Mouse (Mus musculus): ENCODE measurements at regions not wholly inside any gene's neighbourhood (a gene's known extent, or its start where the extent isn't known, plus 50 kb on each side); places are given as distances from the start of the nearest gene placed in this dataset.
A peak's percentile ranks its signal among the peaks of the same experiment; 100 is the strongest.

DNA sequence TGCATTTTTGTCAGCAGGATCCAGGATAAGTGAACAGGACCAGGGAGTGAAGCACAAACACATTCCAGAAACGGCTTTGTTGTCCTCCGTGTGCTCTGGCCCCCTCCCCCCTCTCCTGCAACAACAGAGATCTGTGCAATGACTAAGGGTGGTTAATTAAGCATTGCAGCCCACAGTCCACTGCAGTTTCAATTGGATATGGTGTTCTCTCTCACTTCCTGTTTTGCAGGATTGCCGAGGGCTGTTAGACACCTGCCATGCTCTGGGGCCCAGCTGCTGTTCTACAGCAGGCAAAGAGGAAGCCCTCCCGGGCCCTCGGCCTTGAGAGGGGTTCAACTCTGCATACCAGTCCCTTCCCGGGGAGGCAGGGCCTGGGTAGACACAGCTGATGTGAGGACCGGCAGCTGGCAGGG, 293.5 kb downstream of the Maf start:
- Histone ChIP-seq H3K27me3 (ENCODE audit: insufficient read depth, low read length) (no peaks in the 10 kb centered on the region), H3K4me3 (ENCODE audit: low read depth, low read length) (no peak overlapping the region), H3K36me3 (replicated peaks; ENCODE audit: insufficient read depth, low read length) (no peaks in the 10 kb centered on the region), H3K27ac (ENCODE audit: low read depth) (no peak overlapping the region), H3K4me2 (ENCODE audit: low read depth, low read length) (no peak overlapping the region), H3K9ac (replicated peaks) (no peak overlapping the region), H3K9me3 (ENCODE audit: low read length) (no peaks in the 10 kb centered on the region), H3K4me1 (ENCODE audit: insufficient read depth) (no peaks in the 10 kb centered on the region; the same call in 1 of the 2 replicates)
- WGBS (ENCODE audit: insufficient replicate concordance): 9% methylated on average over 7 of the region's 7 CpGs
- TF ChIP-seq EP300 (IDR thresholded peaks at IDR 0.05; ENCODE audit: low read depth) (peak; percentile 45), CTCF (IDR thresholded peaks at IDR 0.05; ENCODE audit: low read depth) (no peak)
- peak; percentile 81 for ATAC-seq
- peak; percentile 64 for DNase-seq

DNA sequence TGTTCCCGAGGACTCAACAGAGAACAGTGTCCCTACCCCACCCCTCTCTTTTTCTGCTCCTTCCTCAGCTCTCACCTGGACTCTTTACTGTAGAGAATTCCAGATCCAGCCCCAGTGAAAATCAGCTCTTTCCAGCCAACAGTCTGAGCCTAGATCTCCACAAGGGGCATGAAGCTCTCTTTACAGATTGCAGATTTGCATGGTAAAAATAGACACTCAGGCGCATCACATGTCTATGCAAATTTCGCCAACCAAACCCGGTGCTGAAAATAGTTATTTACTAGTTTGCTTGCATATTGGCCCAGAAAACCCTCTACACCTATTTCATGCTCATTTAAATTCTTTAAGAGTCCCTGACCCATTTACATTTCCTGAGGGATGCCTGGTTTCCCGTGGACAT, 295.8 kb downstream of the Maf start:
- Histone ChIP-seq H3K9me3 (ENCODE audit: low read length) (peaks cover 4% of the 10 kb centered on the region; the same call in 1 of the 2 replicates), H3K36me3 (replicated peaks; ENCODE audit: insufficient read depth, low read length) (no peaks in the 10 kb centered on the region), H3K27ac (ENCODE audit: low read depth) (no peak overlapping the region), H3K4me2 (ENCODE audit: low read depth, low read length) (no peak overlapping the region), H3K4me3 (ENCODE audit: low read depth, low read length) (no peak overlapping the region), H3K9ac (replicated peaks) (no peak overlapping the region), H3K27me3 (ENCODE audit: insufficient read depth, low read length) (no peaks in the 10 kb centered on the region), H3K4me1 (ENCODE audit: insufficient read depth) (no peaks in the 10 kb centered on the region; the same call in 1 of the 2 replicates)
- DNase-seq (no peak), ATAC-seq (no peak)
- TF ChIP-seq EP300 (IDR thresholded peaks at IDR 0.05; ENCODE audit: low read depth): no peak
- TF ChIP-seq CTCF (IDR thresholded peaks at IDR 0.05; ENCODE audit: low read depth): no peak
- 65% methylated on average over 5 of the region's 5 CpGs for WGBS (ENCODE audit: insufficient replicate concordance)

DNA sequence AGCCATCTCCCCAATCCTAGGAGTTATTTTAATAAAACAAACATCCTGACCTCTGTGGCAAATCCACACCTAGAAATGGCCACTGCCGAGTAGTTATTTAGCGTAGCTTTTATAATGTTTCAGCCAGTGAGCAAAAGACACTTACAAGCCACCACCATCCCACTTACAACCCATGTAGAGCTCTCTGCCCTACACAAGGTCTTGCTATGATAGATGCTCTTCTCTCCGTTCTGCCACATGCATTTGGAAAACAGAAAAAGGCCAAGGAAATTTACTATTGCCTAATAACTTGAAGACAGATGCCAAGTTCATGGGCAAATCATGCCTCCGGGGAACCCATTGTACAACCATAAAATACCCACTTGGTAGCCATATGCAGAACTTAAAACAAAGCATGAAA, 296.5 kb downstream of the Maf start:
- TF ChIP-seq EP300 (IDR thresholded peaks at IDR 0.05; ENCODE audit: low read depth) (no peak), CTCF (IDR thresholded peaks at IDR 0.05; ENCODE audit: low read depth) (no peak)
- H3K4me3 ChIP-seq (ENCODE audit: low read depth, low read length): no peak overlapping the region
- WGBS (ENCODE audit: insufficient replicate concordance): 88% methylated on average over 4 of the region's 4 CpGs
- no peaks in the 10 kb centered on the region for H3K36me3 ChIP-seq (replicated peaks; ENCODE audit: insufficient read depth, low read length)
- H3K27ac ChIP-seq (ENCODE audit: low read depth): no peak overlapping the region
- DNase-seq: no peak
- H3K4me2 ChIP-seq (ENCODE audit: low read depth, low read length): no peak overlapping the region
- ATAC-seq: no peak
- H3K4me1 ChIP-seq (ENCODE audit: insufficient read depth): no peaks in the 10 kb centered on the region; the same call in 1 of the 2 replicates
- H3K9me3 ChIP-seq (ENCODE audit: low read length): peaks cover 4% of the 10 kb centered on the region; the same call in 1 of the 2 replicates
- H3K27me3 ChIP-seq (ENCODE audit: insufficient read depth, low read length): no peaks in the 10 kb centered on the region
- H3K9ac ChIP-seq (replicated peaks): no peak overlapping the region

DNA sequence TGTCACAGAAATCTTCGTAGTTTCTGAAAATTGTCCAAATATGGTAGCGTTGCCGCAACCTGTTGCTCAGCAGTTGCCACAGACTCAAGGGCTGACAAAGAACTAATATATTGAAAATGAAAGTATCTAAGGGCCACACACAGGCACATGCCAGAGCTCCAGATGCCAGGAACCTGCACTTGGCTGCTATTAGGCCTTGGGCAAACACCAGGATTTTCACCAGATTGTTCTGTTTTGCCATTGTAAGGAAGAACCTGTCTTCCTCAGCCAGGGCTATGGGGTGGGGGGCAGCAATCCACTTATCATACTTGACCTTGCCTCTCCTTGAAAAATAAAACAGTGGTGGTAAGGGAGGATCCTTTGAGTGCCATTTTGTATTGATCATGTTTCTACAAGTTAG, 297.4 kb downstream of the Maf start:
- no peak overlapping the region for H3K4me3 ChIP-seq (ENCODE audit: low read depth, low read length)
- WGBS (ENCODE audit: insufficient replicate concordance): 85% methylated on average over 3 of the region's 3 CpGs
- no peak overlapping the region for H3K27ac ChIP-seq (ENCODE audit: low read depth)
- TF ChIP-seq EP300 (IDR thresholded peaks at IDR 0.05; ENCODE audit: low read depth) (no peak), CTCF (IDR thresholded peaks at IDR 0.05; ENCODE audit: low read depth) (no peak)
- no peaks in the 10 kb centered on the region; the same call in 1 of the 2 replicates for H3K4me1 ChIP-seq (ENCODE audit: insufficient read depth)
- H3K9ac ChIP-seq (replicated peaks): no peak overlapping the region
- DNase-seq (no peak), ATAC-seq (no peak)
- peaks cover 4% of the 10 kb centered on the region; the same call in 1 of the 2 replicates for H3K9me3 ChIP-seq (ENCODE audit: low read length)
- H3K36me3 ChIP-seq (replicated peaks; ENCODE audit: insufficient read depth, low read length): no peaks in the 10 kb centered on the region
- H3K4me2 ChIP-seq (ENCODE audit: low read depth, low read length): no peak overlapping the region
- H3K27me3 ChIP-seq (ENCODE audit: insufficient read depth, low read length): no peaks in the 10 kb centered on the region

DNA sequence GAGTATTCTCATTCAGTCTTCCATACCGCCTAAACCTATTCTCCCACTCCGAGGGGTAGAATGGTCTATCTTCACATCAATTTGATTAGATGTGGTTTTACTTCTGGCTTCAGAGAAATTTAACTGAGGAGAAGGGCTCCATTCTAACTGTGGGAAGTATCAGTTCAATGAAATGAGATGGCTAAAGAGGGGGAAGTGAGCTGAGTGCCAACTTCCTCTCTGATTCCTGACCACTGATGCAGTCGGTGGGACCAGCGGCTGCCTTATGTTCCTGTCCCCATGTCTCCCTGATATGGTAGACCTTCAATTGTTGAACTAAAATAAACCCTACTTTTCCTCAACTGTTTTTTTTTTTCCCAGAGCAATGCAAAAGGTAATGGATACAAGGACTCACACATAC, 300.1 kb downstream of the Maf start:
- Histone ChIP-seq H3K4me3 (ENCODE audit: low read depth, low read length) (no peak overlapping the region), H3K27ac (ENCODE audit: low read depth) (no peak overlapping the region), H3K4me1 (ENCODE audit: insufficient read depth) (no peaks in the 10 kb centered on the region), H3K9ac (replicated peaks) (no peak overlapping the region), H3K4me2 (ENCODE audit: low read depth, low read length) (no peak overlapping the region), H3K9me3 (ENCODE audit: low read length) (peaks cover 4% of the 10 kb centered on the region; the same call in 1 of the 2 replicates), H3K36me3 (replicated peaks; ENCODE audit: insufficient read depth, low read length) (no peaks in the 10 kb centered on the region), H3K27me3 (ENCODE audit: insufficient read depth, low read length) (no peaks in the 10 kb centered on the region)
- DNase-seq (no peak), ATAC-seq (no peak)
- 61% methylated on average over 4 of the region's 4 CpGs for WGBS (ENCODE audit: insufficient replicate concordance)
- no peak for TF ChIP-seq EP300 (IDR thresholded peaks at IDR 0.05; ENCODE audit: low read depth)
- TF ChIP-seq CTCF (IDR thresholded peaks at IDR 0.05; ENCODE audit: low read depth): no peak

DNA sequence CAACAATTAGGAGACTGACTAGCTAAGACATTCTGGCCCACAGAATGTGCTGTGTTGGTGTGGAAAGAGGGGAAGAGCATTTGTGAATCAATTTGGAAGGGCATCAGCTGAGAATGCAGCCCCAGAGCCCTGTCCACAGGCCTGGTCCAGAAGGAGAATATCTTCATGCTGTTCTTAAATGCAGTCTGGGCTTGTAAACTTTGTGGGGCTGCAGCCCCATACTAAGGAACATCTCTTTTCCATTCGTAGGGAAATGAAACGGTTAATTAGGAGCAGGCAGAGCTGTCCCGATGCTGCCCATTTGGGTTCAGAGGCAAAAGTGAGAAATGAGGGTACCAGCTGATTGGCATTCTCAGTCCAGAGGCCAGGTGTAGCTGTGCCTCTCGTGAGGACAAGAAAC, 304.0 kb downstream of the Maf start:
- H3K27ac ChIP-seq (ENCODE audit: low read depth): no peak overlapping the region
- TF ChIP-seq CTCF (IDR thresholded peaks at IDR 0.05; ENCODE audit: low read depth): no peak
- no peak for TF ChIP-seq EP300 (IDR thresholded peaks at IDR 0.05; ENCODE audit: low read depth)
- no peak overlapping the region for H3K4me2 ChIP-seq (ENCODE audit: low read depth, low read length)
- no peak for DNase-seq
- 64% methylated on average over 4 of the region's 4 CpGs for WGBS (ENCODE audit: insufficient replicate concordance)
- H3K4me1 ChIP-seq (ENCODE audit: insufficient read depth): 0 out of 2 replicates have a peak, but pooled peaks cover under 1% of the 10 kb centered on the region
- no peaks in the 10 kb centered on the region for H3K27me3 ChIP-seq (ENCODE audit: insufficient read depth, low read length)
- H3K9me3 ChIP-seq (ENCODE audit: low read length): peaks cover 4% of the 10 kb centered on the region; the same call in 1 of the 2 replicates
- H3K36me3 ChIP-seq (replicated peaks; ENCODE audit: insufficient read depth, low read length): no peaks in the 10 kb centered on the region
- H3K9ac ChIP-seq (replicated peaks): no peak overlapping the region
- H3K4me3 ChIP-seq (ENCODE audit: low read depth, low read length): no peak overlapping the region
- ATAC-seq: no peak

All from liver, postnatal 0 days (tissue).